ENCODE assay signal across 7 mouse cellular contexts in the genomic region with DNA sequence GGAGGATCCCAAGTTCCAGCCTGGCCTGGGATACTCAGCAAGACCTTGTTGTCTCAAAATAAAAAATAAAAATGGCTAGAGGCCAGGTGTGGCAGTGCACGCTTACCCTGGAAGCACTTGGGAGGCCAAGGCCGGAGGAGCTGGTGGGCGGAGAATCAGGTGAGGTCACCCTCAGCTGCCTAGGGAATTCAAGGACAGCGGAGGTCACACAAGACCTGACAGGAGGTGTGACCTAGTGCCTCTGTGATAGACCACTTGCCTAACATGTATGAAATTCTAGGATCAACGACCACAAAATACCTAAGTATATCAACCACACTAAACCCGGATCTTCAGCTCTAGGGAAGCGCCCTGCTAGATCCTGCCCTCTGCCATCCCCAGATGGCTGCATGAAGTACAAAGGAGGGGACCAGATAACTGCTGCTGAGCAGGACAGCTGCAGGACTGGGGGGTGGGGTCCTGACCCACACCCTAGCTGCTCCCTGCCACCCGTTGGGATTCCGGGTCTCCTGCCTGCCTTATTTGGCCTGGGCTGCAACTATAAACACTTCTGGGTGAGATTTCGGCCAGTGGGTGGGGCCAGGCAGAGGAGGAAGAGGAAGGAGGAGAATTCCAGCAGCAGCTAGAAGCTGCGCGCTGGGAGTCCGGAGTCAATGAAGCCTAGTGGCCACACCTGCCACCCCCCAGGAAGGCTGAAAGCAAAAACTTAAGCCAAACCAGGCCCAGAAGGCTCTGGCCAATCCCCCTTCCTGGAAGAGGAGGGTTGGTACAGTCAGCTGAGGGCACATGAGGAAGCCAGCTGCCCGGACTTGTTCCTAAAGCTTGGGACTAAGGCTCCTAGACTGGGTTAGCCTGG. TPM values are rescaled to one million over a fixed set of nuclear protein-coding genes. Genes with fewer than 3 reads are reported as not detected.
DNase-seq lines count a peak whose midpoint lies in the region; ATAC-seq and TF ChIP-seq lines count a peak whose summit lies in the region.

No protein-coding gene starts in this region.

- peaks cover 65% of the 10 kb centered on the region for H3K4me1 ChIP-seq in brown adipose tissue, adult 24 weeks (ENCODE audit: control insufficient read depth, insufficient read depth, insufficient read length, low read length)
- H3K4me1 ChIP-seq in heart, embryonic 13.5 days = peaks cover 92% of the 10 kb centered on the region
- H3K4me1 ChIP-seq in kidney, embryonic 16.5 days (ENCODE audit: insufficient read depth, low read length) = peaks cover 70% of the 10 kb centered on the region
- H3K4me1 ChIP-seq in stomach, embryonic 16.5 days (ENCODE audit: control insufficient read depth, insufficient read depth, low read length) = peaks cover 51% of the 10 kb centered on the region

- peaks cover 7% of the 10 kb centered on the region; the same call in 1 of the 2 replicates for H3K36me3 ChIP-seq in heart, embryonic 13.5 days
- no peaks in the 10 kb centered on the region for H3K36me3 ChIP-seq in kidney, embryonic 16.5 days (ENCODE audit: insufficient read depth, low read length)
- no peaks in the 10 kb centered on the region for H3K36me3 ChIP-seq in stomach, embryonic 16.5 days (ENCODE audit: control insufficient read depth, insufficient read depth, low read length)

- TF ChIP-seq CTCF in Patski (IDR thresholded peaks at IDR 0.05) = no peak

- in situ Hi-C loops in Patski (cut with MboI; ENCODE audit: low pct_unique_long_range_greater_than_20kb) = no loop called here

- peak overlapping the region; percentile 67 for H3K9ac ChIP-seq in heart, embryonic 13.5 days
- H3K9ac ChIP-seq in kidney, embryonic 16.5 days (replicated peaks; ENCODE audit: low read length) = peak overlapping the region; percentile 37
- peak overlapping the region; percentile 48 for H3K9ac ChIP-seq in stomach, embryonic 16.5 days (ENCODE audit: low read length)

- peak overlapping the region; percentile 28 for H3K4me3 ChIP-seq in brown adipose tissue, adult 24 weeks (ENCODE audit: insufficient read depth, low read depth, low read length)
- peak overlapping the region; percentile 19 for H3K4me3 ChIP-seq in heart, embryonic 13.5 days
- no peak overlapping the region for H3K4me3 ChIP-seq in kidney, embryonic 16.5 days (ENCODE audit: low read length)
- H3K4me3 ChIP-seq in stomach, embryonic 16.5 days (replicated peaks; ENCODE audit: low read length) = no peak overlapping the region; the same call in 1 of the 2 replicates

- peak overlapping the region; percentile 97 for H3K27ac ChIP-seq in brown adipose tissue, adult 24 weeks (replicated peaks; ENCODE audit: low read depth, low read length)
- peak overlapping the region; percentile 91 for H3K27ac ChIP-seq in heart, embryonic 13.5 days (replicated peaks)
- H3K27ac ChIP-seq in kidney, embryonic 16.5 days (ENCODE audit: low read length) = peak overlapping the region; percentile 87
- peak overlapping the region; percentile 84 for H3K27ac ChIP-seq in stomach, embryonic 16.5 days (ENCODE audit: low read length)

- H3K9me3 ChIP-seq in heart, embryonic 13.5 days = no peaks in the 10 kb centered on the region
- H3K9me3 ChIP-seq in kidney, embryonic 16.5 days (ENCODE audit: low read length) = no peaks in the 10 kb centered on the region
- H3K9me3 ChIP-seq in stomach, embryonic 16.5 days (replicated peaks; ENCODE audit: control insufficient read depth, low read length) = no peaks in the 10 kb centered on the region

- DNase-seq in Patski (ENCODE audit: low read depth, low spot score) = peak; percentile 71
- DNase-seq in lung, postnatal 10 days = peak; percentile 89
- no peak for DNase-seq in cerebellum, adult 11-12 months

- CTCF ChIA-PET in Patski (lab: Charles Lee) = interaction anchor here (1.5 to 3.0 kb wide), 3 partner anchors 14 to 27 kb away, joined by 7 to 18 read pairs (median 7); partner anchors contain the start of gene Piezo1

- 28% methylated on average over 14 of the region's 14 CpGs for WGBS in heart, embryonic 13.5 days
- 41% methylated on average over 14 of the region's 14 CpGs for WGBS in kidney, embryonic 16.5 days
- WGBS in stomach, embryonic 16.5 days = 41% methylated on average over 14 of the region's 14 CpGs

- POLR2A ChIA-PET in Patski (lab: Charles Lee) = interaction anchor here (0.8 to 6.8 kb wide), 3 partner anchors 17 to 44 kb away, joined by 3 to 55 read pairs (median 4); partner anchors contain the start of gene Piezo1

- ATAC-seq in Patski = peak; percentile 26
- ATAC-seq in heart, embryonic 13.5 days (ENCODE audit: extremely low read depth, insufficient number of reproducible peaks, low FRiP score, low TSS enrichment) = no peak
- ATAC-seq in kidney, embryonic 16.5 days (ENCODE audit: low FRiP score, low TSS enrichment) = peak; percentile 37; the same call in 1 of the 2 replicates
- ATAC-seq in stomach, embryonic 16.5 days (ENCODE audit: insufficient read depth, low FRiP score) = peak; percentile 41

- no peaks in the 10 kb centered on the region for H3K27me3 ChIP-seq in Patski
- no peaks in the 10 kb centered on the region for H3K27me3 ChIP-seq in heart, embryonic 13.5 days (replicated peaks)
- H3K27me3 ChIP-seq in kidney, embryonic 16.5 days (ENCODE audit: insufficient read depth, low read length) = no peaks in the 10 kb centered on the region
- no peaks in the 10 kb centered on the region for H3K27me3 ChIP-seq in stomach, embryonic 16.5 days (ENCODE audit: control insufficient read depth, insufficient read depth, low read length)

- peak overlapping the region; percentile 61 for H3K4me2 ChIP-seq in heart, embryonic 13.5 days
- peak overlapping the region; percentile 31 for H3K4me2 ChIP-seq in kidney, embryonic 16.5 days (replicated peaks; ENCODE audit: low read depth, low read length)
- peak overlapping the region; percentile 34 for H3K4me2 ChIP-seq in stomach, embryonic 16.5 days (ENCODE audit: low read depth, low read length)

RNA-seq across cellular contexts. Expression of gene Piezo1, which starts 28.1 kb away (rescaled TPM):
- polyA plus RNA-seq in Patski (2021) = 253 TPM
- 14.7 and 20.4 TPM in 2 replicates for polyA plus RNA-seq in brown adipose tissue, adult 24 weeks (2012; ENCODE audit: insufficient read depth, insufficient read length, missing spikeins)
- polyA plus RNA-seq in heart, embryonic 13.5 days (2015; fragmentation: Nextera tagmentation; extraction: Ambion mirVana) = 12.9 and 15.4 TPM in 2 replicates
- 15.6 and 16.9 TPM in 2 replicates for polyA plus RNA-seq in kidney, embryonic 16.5 days (2015; fragmentation: Nextera tagmentation; extraction: Ambion mirVana)
- 13.5 and 18.9 TPM in 2 replicates for polyA plus RNA-seq in stomach, embryonic 16.5 days (2015; fragmentation: Nextera tagmentation; extraction: Ambion mirVana)

RNA-seq across cellular contexts. Expression of gene Cdt1, which starts 44.8 kb away (rescaled TPM):
- polyA plus RNA-seq in Patski (2021) = 24.2 TPM
- 0.48 and 0.58 TPM in 2 replicates for polyA plus RNA-seq in brown adipose tissue, adult 24 weeks (2012; ENCODE audit: insufficient read depth, insufficient read length, missing spikeins)
- 31.0 and 34.6 TPM in 2 replicates for polyA plus RNA-seq in heart, embryonic 13.5 days (2015; fragmentation: Nextera tagmentation; extraction: Ambion mirVana)
- 43.0 and 49.0 TPM in 2 replicates for polyA plus RNA-seq in kidney, embryonic 16.5 days (2015; fragmentation: Nextera tagmentation; extraction: Ambion mirVana)
- 28.4 and 28.5 TPM in 2 replicates for polyA plus RNA-seq in stomach, embryonic 16.5 days (2015; fragmentation: Nextera tagmentation; extraction: Ambion mirVana)

RNA-seq across cellular contexts. Expression of gene Ctu2, which starts 47.1 kb away (rescaled TPM):
- polyA plus RNA-seq in Patski (2021) = 27.4 TPM
- 13.8 and 15.1 TPM in 2 replicates for polyA plus RNA-seq in brown adipose tissue, adult 24 weeks (2012; ENCODE audit: insufficient read depth, insufficient read length, missing spikeins)
- 23.9 and 29.6 TPM in 2 replicates for polyA plus RNA-seq in heart, embryonic 13.5 days (2015; fragmentation: Nextera tagmentation; extraction: Ambion mirVana)
- 46.5 and 48.0 TPM in 2 replicates for polyA plus RNA-seq in kidney, embryonic 16.5 days (2015; fragmentation: Nextera tagmentation; extraction: Ambion mirVana)
- polyA plus RNA-seq in stomach, embryonic 16.5 days (2015; fragmentation: Nextera tagmentation; extraction: Ambion mirVana) = 39.8 TPM in 2 replicates

RNA-seq across cellular contexts. Expression of gene Rnf166, which starts 47.2 kb away (rescaled TPM):
- polyA plus RNA-seq in Patski (2021) = 41.5 TPM
- polyA plus RNA-seq in brown adipose tissue, adult 24 weeks (2012; ENCODE audit: insufficient read depth, insufficient read length, missing spikeins) = 19.0 and 28.7 TPM in 2 replicates
- 33.2 and 42.0 TPM in 2 replicates for polyA plus RNA-seq in heart, embryonic 13.5 days (2015; fragmentation: Nextera tagmentation; extraction: Ambion mirVana)
- polyA plus RNA-seq in kidney, embryonic 16.5 days (2015; fragmentation: Nextera tagmentation; extraction: Ambion mirVana) = 39.3 and 46.0 TPM in 2 replicates
- 31.3 and 36.4 TPM in 2 replicates for polyA plus RNA-seq in stomach, embryonic 16.5 days (2015; fragmentation: Nextera tagmentation; extraction: Ambion mirVana)

RNA-seq across cellular contexts. Expression of gene Aprt, which starts 53.7 kb away (rescaled TPM):
- 224 TPM for polyA plus RNA-seq in Patski (2021)
- polyA plus RNA-seq in brown adipose tissue, adult 24 weeks (2012; ENCODE audit: insufficient read depth, insufficient read length, missing spikeins) = 17.3 and 19.4 TPM in 2 replicates
- polyA plus RNA-seq in heart, embryonic 13.5 days (2015; fragmentation: Nextera tagmentation; extraction: Ambion mirVana) = 251 and 271 TPM in 2 replicates
- 363 and 371 TPM in 2 replicates for polyA plus RNA-seq in kidney, embryonic 16.5 days (2015; fragmentation: Nextera tagmentation; extraction: Ambion mirVana)
- polyA plus RNA-seq in stomach, embryonic 16.5 days (2015; fragmentation: Nextera tagmentation; extraction: Ambion mirVana) = 335 and 345 TPM in 2 replicates

Comparison
In these comparisons a context has a peak if more than half of its experiments do, and no peak if none do; other contexts are left out.
1. H3K4me3 ChIP-seq: peak in brown adipose tissue, adult 24 weeks (single experiment) and heart, embryonic 13.5 days (single experiment); none in kidney, embryonic 16.5 days (single experiment) and stomach, embryonic 16.5 days (single experiment).
2. RNA of gene Piezo1, which starts 28.1 kb away (polyA plus RNA-seq): 253 TPM in Patski (single experiment); 15.6 to 16.9 TPM in kidney, embryonic 16.5 days, 12.9 to 15.4 TPM in heart, embryonic 13.5 days, 14.7 to 20.4 TPM in brown adipose tissue, adult 24 weeks and 13.5 to 18.9 TPM in stomach, embryonic 16.5 days; every median in the first group is over 10 times any median in the second.
3. RNA of gene Cdt1, which starts 44.8 kb away (polyA plus RNA-seq): 43.0 to 49.0 TPM in kidney, embryonic 16.5 days, 31.0 to 34.6 TPM in heart, embryonic 13.5 days, 28.4 to 28.5 TPM in stomach, embryonic 16.5 days and 24.2 TPM in Patski (single experiment); 0.48 to 0.58 TPM in brown adipose tissue, adult 24 weeks; every median in the first group is over 10 times any median in the second.
4. Peak in every context shown above with its lines, with median percentiles within 50 percentile points of each other: H3K27ac ChIP-seq, H3K4me2 ChIP-seq and H3K9ac ChIP-seq.